ENCODE assay signal across 12 mouse cellular contexts in genomic region chr9:32615986-32616385, GRCm38 (mm10). TPM values are rescaled to one million over a fixed set of nuclear protein-coding genes. Genes with fewer than 3 reads are reported as not detected.
DNase-seq lines count a peak whose midpoint lies in the region; ATAC-seq lines count a peak whose summit lies in the region.
"Had no signal": no experiment of that assay in that cellular context is flagged by ENCODE, and none has a peak within 500 bp of the region (broad histone marks: within the 10 kb centered on the region; RNA-seq: fewer than 3 reads in every experiment).

No protein-coding gene starts in this region.

- ATAC-seq in forebrain, embryonic 14.5 days: peak; percentile 32; the same call in 1 of the 2 replicates

- H3K27ac ChIP-seq in forebrain, embryonic 14.5 days (ENCODE audit: low read depth, low read length): no peak overlapping the region
- no peak overlapping the region for H3K27ac ChIP-seq in forebrain, embryonic 10.5 days
- H3K27ac ChIP-seq: heart, embryonic 13.5 days; liver, embryonic 14.5 days had no signal

- no peak overlapping the region for H3K9ac ChIP-seq in forebrain, embryonic 14.5 days (ENCODE audit: low read length)
- H3K9ac ChIP-seq: heart, embryonic 13.5 days; liver, embryonic 14.5 days had no signal

- 12% methylated on average over 7 of the region's 7 CpGs for WGBS in forebrain, embryonic 14.5 days
- WGBS in forebrain, embryonic 10.5 days: 36% methylated on average over 7 of the region's 7 CpGs

- H3K4me2 ChIP-seq in forebrain, embryonic 14.5 days (ENCODE audit: low read length): no peak overlapping the region
- H3K4me2 ChIP-seq: heart, embryonic 13.5 days had no signal

- no peak overlapping the region for H3K4me3 ChIP-seq in forebrain, embryonic 14.5 days (ENCODE audit: low read depth, low read length)
- H3K4me3 ChIP-seq in forebrain, embryonic 10.5 days: no peak overlapping the region
- H3K4me3 ChIP-seq: heart, embryonic 13.5 days had no signal

- peak; percentile 41 for DNase-seq in forebrain, embryonic 14.5 days (ENCODE audit: low spot score)
- no peak for DNase-seq in forebrain, embryonic 10.5 days (ENCODE audit: extremely low spot score, low spot score)
- peak; percentile 80 to 84 for DNase-seq in B cell, adult 2 months
- peak; percentile 94 for DNase-seq in induced T-regulatory cell, adult 2 months (ENCODE audit: low read depth)
- DNase-seq in natural killer cell, adult 2 months (ENCODE audit: low spot score in 2 of 2): peak; percentile 85 to 88
- DNase-seq in frontal cortex, adult 2 months (ENCODE audit: extremely low spot score in 1 of 2, low spot score in 1 of 2): no peak
- DNase-seq in cerebellum, adult 9-11 months: no peak
- DNase-seq in embryo, embryonic 10 days (ENCODE audit: low spot score): no peak
- DNase-seq: adrenal gland, postnatal 10 days; kidney, postnatal 36 days had no signal

- H3K36me3 ChIP-seq in forebrain, embryonic 14.5 days (ENCODE audit: control insufficient read depth, insufficient read depth, low read length): no peaks in the 10 kb centered on the region
- H3K36me3 ChIP-seq in forebrain, embryonic 10.5 days (replicated peaks): no peaks in the 10 kb centered on the region
- H3K36me3 ChIP-seq: heart, embryonic 13.5 days had no signal

- H3K9me3 ChIP-seq in forebrain, embryonic 14.5 days (replicated peaks; ENCODE audit: control insufficient read depth, low read length): no peaks in the 10 kb centered on the region
- H3K9me3 ChIP-seq in forebrain, embryonic 10.5 days: no peaks in the 10 kb centered on the region
- H3K9me3 ChIP-seq: heart, embryonic 13.5 days had no signal

- 0 out of 2 replicates have a peak, but pooled peaks cover 2% of the 10 kb centered on the region for H3K4me1 ChIP-seq in forebrain, embryonic 14.5 days (ENCODE audit: control insufficient read depth, insufficient read depth, low read length)
- H3K4me1 ChIP-seq in forebrain, embryonic 10.5 days: peaks cover 3% of the 10 kb centered on the region

- H3K27me3 ChIP-seq in forebrain, embryonic 14.5 days (replicated peaks; ENCODE audit: control insufficient read depth, insufficient read depth, low read length): no peaks in the 10 kb centered on the region
- peaks cover 74% of the 10 kb centered on the region for H3K27me3 ChIP-seq in forebrain, embryonic 10.5 days (ENCODE audit: poor library complexity, severe bottlenecking)
- H3K27me3 ChIP-seq: heart, embryonic 13.5 days had no signal

RNA-seq across cellular contexts. Expression of gene Ets1, which starts 20.0 kb away (rescaled TPM):
- 14.5 and 18.1 TPM in 2 replicates for polyA plus RNA-seq in forebrain, embryonic 14.5 days (2014; fragmentation: Nextera tagmentation; extraction: Ambion mirVana)
- polyA plus RNA-seq in forebrain, embryonic 10.5 days (2016; fragmentation: Nextera tagmentation; extraction: Ambion mirVana): 27.3 and 28.1 TPM in 2 replicates
- polyA plus RNA-seq in frontal cortex, adult 2 months (2012; rRNA removed): 7.9 and 11.0 TPM in 2 replicates

Comparison
In these comparisons a context has a peak if more than half of its experiments do, and no peak if none do; other contexts are left out.
1. DNase-seq: peak in forebrain, embryonic 14.5 days (single experiment), B cell, adult 2 months (2 of 2), induced T-regulatory cell, adult 2 months (single experiment) and natural killer cell, adult 2 months (2 of 2); none in forebrain, embryonic 10.5 days (single experiment), frontal cortex, adult 2 months (0 of 2), cerebellum, adult 9-11 months (single experiment) and embryo, embryonic 10 days (single experiment).